15 mouse cellular contexts compared by ENCODE assay signal in the genomic region with DNA sequence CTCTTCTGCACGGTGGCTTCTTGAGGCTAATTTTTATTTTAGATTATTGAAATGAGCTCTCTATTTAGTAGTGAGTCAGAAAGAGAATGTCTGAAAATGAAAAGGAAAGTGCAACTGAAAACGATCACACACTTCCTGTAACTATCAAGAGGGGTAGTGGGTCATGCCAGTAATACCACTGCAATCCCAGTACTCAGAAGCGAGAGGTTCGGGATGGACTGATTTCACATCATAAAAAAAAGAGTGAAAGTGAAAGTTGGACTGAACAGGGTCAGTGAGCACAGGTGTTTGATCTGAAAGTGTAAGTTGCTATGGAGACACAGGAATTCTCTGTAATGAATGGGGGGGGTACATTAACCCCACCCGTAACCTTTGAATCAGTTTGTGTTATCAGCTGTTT. TPM values are rescaled to one million over a fixed set of nuclear protein-coding genes. Genes with fewer than 3 reads are reported as not detected.
A peak's percentile ranks its signal among the peaks of the same experiment; 100 is the strongest.
DNase-seq lines count a peak whose midpoint lies in the region; ATAC-seq lines count a peak whose summit lies in the region.
"Had no signal": no experiment of that assay in that cellular context is flagged by ENCODE, and none has a peak within 500 bp of the region (broad histone marks: within the 10 kb centered on the region; RNA-seq: fewer than 3 reads in every experiment).

No protein-coding gene starts in this region.

- peak; percentile 44 to 45 for DNase-seq in B cell, adult 2 months
- no peak for DNase-seq in heart, postnatal 4 days
- no peak for DNase-seq in right cerebral cortex, postnatal 10 days (ENCODE audit: low spot score in 2 of 2)
- no peak for DNase-seq in frontal cortex, postnatal 36 days (ENCODE audit: low spot score in 2 of 2)
- DNase-seq: adrenal gland, postnatal 10 days; cerebellum, adult 9-10 months; forebrain, postnatal 0 days; kidney, adult 9 months; kidney, postnatal 36 days; layer of hippocampus, adult 9-11 months; liver, embryonic 13.5 days had no signal

- ATAC-seq in CD4-positive, CD25-positive, alpha-beta regulatory T cell, adult 4 months, result peak; percentile 86
- ATAC-seq in inflammation-experienced regulatory T-cells, adult 6 months, result peak; percentile 83
- ATAC-seq in neutrophil, adult 5-6 weeks (ENCODE audit: extremely low read depth, insufficient number of reproducible peaks, low FRiP score, poor library complexity, severe bottlenecking), result peak; percentile 70; the same call in 1 of the 2 replicates
- ATAC-seq: forebrain, postnatal 0 days; midbrain, embryonic 13.5 days had no signal

RNA-seq across cellular contexts. Expression of gene Tnfaip3, which starts 52.9 kb away (rescaled TPM):
- polyA plus RNA-seq in CD4-positive, CD25-positive, alpha-beta regulatory T cell, adult 4 months (2017; shearing (Covaris generic)), result 10 to 100 TPM; 36.6 to 47.4 TPM
- 10 to 100 TPM; 41.2 to 50.7 (median 46.5) TPM for polyA plus RNA-seq in inflammation-experienced regulatory T-cells, adult 6 months (2017; shearing (Covaris generic))
- total RNA-seq in neutrophil, adult 5-6 weeks (2017), result 75.9 and 93.0 TPM in 2 replicates
- 1 to 10 TPM; 3.0 to 3.3 TPM for total RNA-seq in heart, postnatal 4 days (2021)

Comparison
In these comparisons a context has a peak if more than half of its experiments do, and no peak if none do; other contexts are left out.
1. DNase-seq: peak in B cell, adult 2 months (2 of 2); none in heart, postnatal 4 days (single experiment), right cerebral cortex, postnatal 10 days (0 of 2) and frontal cortex, postnatal 36 days (0 of 2).
2. RNA of gene Tnfaip3, which starts 52.9 kb away (total RNA-seq): 75.9 to 93.0 TPM in neutrophil, adult 5-6 weeks; 3.0 to 3.3 TPM in heart, postnatal 4 days; every median in the first group is over 10 times any median in the second.
3. Peak in every context shown above with its lines, with median percentiles within 50 percentile points of each other: ATAC-seq.